Mouse (Mus musculus) olfactory bulb, adult 2 months (tissue): ENCODE measurements at regions not wholly inside any gene's neighbourhood (a gene's known extent, or its start where the extent isn't known, plus 50 kb on each side); places are given as distances from the start of the nearest gene placed in this dataset.

ENCODE experiments used
- CTCF ChIP-seq: fragments of 200-500 bp; IDR thresholded peaks from 2 replicates; pipeline ENCODE4 v1.5.1; 2012; ENCODE audit warnings: low read depth, mild to moderate bottlenecking, low read length, moderate library complexity; ENCODE audit not compliant: insufficient read depth
- POLR2A ChIP-seq: fragments of 200-500 bp; IDR thresholded peaks from 2 replicates; pipeline ENCODE4 v1.6.1; 2012; ENCODE audit warnings: mild to moderate bottlenecking, low read depth, low read length, moderate library complexity; ENCODE audit not compliant: insufficient read depth

GRCm38 (mm10) chr12:71768471-71768870 is 62.4 kb upstream of the Daam1 start:
- peak; percentile 71 for TF ChIP-seq CTCF
- no peak for TF ChIP-seq POLR2A
